Mouse (Mus musculus): ENCODE measurements at regions not wholly inside any gene's neighbourhood (a gene's known extent, or its start where the extent isn't known, plus 50 kb on each side); places are given as distances from the start of the nearest gene placed in this dataset.

DNA sequence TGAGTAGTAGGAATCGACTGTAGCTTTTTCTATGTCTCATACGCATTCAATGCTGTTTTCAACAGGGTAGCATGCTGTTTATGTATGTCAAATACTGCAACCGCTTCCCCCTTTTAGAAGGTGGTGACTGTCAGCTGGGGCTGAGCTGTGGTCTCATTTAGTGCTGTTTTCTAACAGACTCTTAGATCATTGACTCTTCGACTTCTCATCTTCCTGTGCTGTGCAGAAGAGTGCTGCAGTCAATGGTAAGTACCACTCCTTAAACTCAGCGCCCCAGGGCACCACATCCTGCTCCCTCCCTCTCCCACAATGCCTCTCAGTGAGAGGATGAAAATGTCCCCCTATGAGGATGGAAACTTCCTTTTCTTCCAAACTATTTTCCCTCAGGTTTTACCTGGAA lies 149.2 kb upstream of the Hmga2 start:
- no peak for DNase-seq (ENCODE audit: low spot score in 2 of 2)
- intact Hi-C loops (cut with DNase I): no loop called here

DNA sequence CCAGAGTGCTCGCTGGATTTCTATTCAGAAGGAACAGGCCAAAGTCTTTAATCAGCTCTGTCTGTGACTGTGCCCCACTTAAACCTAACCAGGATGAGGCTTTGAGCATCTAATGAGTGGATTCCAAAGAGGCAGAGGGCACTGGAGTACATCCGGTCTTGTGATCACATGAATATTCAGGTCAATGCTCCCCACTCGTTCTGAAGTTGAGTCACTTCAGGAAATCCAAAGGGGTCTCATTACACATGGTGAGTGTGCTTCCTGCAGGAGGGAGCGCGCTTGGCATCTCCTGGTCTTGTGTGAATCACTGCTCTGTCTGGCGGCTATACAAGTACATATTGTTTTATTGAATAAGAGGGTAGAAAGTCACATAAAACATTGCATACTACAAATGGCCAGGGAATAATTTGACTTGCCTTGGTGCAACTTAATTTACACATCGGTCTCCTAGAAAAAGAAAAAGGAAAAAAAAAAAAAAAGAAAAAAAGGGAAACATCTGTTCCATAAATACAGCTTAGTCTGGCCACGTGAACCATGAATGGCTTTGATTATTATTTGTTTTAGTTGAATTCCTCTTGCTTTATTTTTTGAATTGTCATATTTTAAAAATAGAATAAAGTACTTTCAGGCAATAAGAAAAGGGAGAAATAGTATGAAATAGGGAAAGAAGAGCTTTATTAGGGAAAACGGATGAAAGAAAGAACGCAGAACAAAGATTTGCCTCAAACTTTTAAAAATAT lies 148.1 kb upstream of the Hmga2 start:
- DNase-seq (ENCODE audit: low spot score in 2 of 2): no peak
- intact Hi-C loops (cut with DNase I): no loop called here

DNA sequence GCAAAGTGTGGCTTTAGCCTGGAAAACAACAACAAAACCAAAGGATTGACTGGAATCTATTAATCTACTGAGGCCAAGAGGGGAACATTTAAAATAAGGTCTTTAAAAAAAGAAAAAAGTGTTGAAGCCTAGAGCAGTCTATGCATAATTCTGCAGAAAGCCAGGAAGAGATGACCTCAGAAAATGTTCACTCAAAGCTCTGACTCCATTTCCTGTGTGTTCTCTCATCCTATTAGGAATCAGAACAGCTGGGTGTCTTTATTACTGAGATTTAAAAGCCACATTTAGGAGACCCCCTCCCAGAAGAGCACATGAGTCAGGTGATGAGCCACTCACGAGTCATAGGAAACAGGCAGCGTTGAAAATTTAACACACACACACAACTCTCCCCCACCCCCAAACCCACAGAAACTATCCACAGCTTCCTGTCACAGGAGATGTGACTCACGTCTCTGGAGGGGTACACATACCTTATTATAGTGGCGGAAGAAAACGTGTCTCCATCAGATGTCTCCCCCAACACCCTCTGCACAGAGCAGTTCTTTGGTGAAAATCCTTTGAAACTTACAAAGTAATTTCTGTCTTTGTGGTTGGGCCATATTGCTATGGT lies 140.2 kb upstream of the Hmga2 start:
- DNase-seq (ENCODE audit: low spot score in 2 of 2): no peak
- intact Hi-C loops (cut with DNase I): no loop called here

DNA sequence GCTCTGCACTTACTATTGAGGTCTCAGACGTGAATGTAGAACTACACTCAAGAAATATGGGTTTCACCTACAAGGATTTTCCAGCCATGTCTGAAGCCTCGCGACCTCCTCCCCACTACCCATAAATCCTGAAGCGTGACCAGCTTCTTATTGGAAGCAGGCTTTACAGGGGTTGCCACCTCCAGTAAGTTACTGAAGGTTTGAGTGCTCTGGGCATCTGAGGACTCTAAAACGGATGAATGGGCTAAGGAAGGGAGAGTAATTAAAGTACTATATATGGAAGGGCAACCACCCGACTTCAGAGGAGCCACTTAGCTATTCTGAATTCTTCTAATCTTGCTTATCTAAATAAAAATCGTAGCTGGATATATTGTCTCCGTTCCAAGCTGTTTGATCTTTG lies 136.1 kb upstream of the Hmga2 start:
- DNase-seq (ENCODE audit: low spot score in 2 of 2): no peak
- intact Hi-C loops (cut with DNase I): no loop called here

DNA sequence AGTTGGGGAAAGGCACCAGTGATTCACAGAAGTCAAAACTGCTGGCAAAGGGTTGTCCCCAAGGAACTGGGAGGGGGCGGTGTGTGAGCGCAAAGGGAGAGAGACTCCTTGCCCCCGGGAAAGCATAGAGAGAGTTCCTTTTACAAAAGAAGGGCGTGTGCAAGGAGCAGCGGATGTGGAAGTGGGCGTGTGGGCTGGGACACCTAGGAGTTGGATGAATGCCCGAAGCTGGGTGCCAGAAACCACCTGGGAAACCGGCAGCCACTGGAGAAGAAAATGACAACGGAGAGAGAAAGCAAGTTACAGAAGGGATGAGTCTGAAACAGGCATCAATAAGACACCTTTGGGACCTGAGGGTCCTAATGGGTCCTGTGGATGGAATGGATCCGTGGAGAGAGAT lies 133.8 kb upstream of the Hmga2 start:
- DNase-seq (ENCODE audit: low spot score in 2 of 2): peak; percentile 8 to 15
- intact Hi-C loops (cut with DNase I): no loop called here

DNA sequence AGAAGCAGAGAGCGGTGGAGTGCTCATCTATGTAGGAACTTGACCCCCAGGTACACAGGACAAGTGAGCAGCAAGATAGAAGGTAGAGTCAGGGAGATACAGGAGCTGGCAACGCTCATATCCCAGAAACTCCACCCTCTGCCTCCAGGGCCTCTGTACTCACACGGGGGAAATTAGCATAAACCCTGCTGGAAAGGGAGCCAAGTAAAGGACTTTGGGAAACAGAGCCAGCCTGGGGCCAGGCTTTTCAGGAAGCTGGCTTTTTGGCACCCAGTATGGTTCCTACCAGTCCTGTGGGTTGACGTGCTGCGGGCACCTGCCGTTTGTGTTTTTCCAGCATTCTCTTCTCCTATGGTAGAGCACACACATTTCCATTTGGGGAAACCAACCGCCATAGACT lies 128.2 kb upstream of the Hmga2 start:
- intact Hi-C loops (cut with DNase I): no loop called here
- DNase-seq (ENCODE audit: low spot score in 2 of 2): no peak

DNA sequence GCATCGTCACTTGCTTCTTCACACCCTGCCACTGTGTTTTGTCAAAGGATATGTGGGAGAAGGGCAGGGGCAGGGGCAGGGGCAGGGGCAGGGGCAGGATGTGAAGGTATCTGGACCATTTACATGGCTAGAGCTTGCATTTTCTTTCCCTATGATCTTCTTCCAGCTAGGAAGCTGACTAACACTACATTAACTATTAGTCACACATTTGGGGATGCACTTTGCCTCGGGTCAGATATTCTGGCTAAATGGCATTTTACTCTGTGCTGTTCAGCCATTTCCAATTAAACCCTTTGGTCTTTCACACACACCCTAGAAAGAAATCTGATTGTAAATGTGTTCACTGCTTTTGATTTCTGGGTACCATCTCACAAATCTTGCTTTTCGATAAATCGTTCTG lies 126.9 kb upstream of the Hmga2 start:
- intact Hi-C loops (cut with DNase I): no loop called here
- DNase-seq (ENCODE audit: low spot score in 2 of 2): no peak

DNA sequence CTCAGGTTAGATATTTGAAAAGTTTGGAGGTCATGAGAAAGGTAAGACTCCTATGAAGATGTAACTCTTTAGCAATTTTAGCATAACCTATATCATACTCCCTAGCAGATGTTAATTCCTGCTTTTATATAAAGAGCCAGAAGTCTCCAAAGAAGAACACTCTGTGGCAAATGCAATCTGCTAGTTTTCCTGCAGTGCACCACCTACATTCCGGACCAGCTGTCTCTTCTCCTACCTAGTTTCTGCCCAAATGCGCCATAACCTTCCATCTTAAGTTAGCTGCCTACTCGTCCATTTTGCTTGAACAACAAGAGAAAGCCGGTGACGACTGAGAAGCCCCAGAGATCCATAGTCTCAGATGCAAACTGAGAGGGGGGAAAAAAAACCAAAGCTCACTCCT lies 124.5 kb upstream of the Hmga2 start:
- intact Hi-C loops (cut with DNase I): no loop called here
- DNase-seq (ENCODE audit: low spot score in 2 of 2): no peak

DNA sequence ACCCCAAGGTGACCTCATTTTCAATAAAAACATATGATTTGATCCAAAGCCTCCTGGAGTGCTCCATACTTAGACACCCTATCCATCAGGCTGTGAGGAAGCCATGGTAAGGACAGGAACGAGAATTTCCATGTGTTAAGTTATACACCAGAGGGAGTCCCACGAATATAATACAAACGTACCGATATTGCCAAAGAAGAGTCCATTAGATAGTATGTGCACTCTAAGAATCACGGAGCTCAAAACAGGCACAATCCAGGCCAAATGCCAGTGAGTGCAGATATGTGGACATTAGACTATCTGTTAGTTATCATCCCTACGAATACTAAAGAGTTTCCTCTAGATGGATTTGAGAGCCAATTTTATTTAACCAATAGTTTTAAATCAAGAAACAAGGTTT lies 123.3 kb upstream of the Hmga2 start:
- no peak for DNase-seq (ENCODE audit: low spot score in 2 of 2)

DNA sequence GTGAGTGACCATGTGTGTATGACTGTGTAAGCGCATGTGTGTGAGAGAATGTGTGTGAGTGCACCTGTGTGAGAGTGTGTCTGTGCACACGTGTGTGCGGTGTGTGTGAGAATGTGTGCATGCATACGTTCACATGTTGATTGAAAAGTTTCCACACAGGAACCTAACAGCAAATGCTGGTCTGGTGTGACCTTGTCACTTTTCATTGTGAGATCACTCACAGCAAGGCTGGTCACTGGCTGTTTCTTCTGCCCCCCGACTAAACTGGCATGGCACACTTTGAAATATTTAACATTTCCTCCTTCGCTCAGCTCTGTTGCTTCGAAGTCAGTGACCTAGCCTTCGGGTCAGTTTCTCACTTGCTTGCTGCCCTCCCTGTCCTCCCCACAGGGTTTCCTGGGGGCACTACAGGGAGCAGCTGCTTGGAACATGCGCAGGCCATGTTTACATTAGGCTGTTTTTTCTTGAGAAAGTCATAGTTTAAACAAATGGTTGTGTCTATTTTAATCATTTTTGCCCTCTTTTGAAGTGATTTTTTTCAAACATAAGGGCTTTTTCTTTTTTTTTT lies 121.1 kb upstream of the Hmga2 start:
- intact Hi-C loops (cut with DNase I): no loop called here
- no peak for DNase-seq (ENCODE audit: low spot score in 2 of 2)

More for the DNA sequence above, 123.3 kb upstream of the Hmga2 start:
- intact Hi-C loops (cut with DNase I): no loop called here

DNA sequence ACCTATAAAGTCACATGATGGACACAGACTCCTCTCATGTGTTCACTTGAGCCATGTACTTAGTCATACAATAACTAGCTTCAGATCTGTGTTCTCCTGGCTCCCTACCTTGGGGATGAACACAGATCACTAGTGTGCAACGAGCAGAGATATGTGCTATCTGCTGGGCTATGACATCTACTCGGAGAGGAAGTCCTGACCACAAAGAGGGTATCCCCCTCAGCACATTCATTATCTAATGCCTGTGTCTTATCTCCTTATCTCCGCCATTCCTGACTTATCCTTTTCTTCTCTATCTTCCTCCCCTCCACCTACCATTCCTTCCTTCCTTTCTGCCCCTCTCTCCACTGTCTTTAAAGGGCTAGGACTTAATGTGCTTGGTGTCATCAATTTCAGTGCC lies 118.9 kb upstream of the Hmga2 start:
- intact Hi-C loops (cut with DNase I): no loop called here
- DNase-seq (ENCODE audit: low spot score in 2 of 2): no peak

DNA sequence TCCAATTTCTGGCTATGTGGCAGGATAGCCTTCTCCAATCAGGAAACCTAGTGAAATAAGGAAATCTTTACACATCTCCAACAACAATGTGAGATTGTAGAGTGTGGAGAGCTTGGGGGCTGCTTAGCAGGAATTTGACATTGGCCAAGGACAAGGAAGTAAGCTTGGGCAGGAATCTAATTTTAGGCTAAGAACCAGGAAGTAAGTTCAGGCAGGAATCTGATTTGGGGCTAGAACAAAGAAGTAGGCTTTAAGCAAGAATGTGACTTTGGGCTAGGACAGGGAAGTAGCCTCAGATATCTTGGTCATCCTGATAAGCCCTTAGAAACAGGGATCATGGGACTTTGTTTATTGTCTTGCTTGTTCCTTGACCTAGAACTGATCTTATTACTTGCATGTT lies 117.6 kb upstream of the Hmga2 start:
- intact Hi-C loops (cut with DNase I): no loop called here
- DNase-seq (ENCODE audit: low spot score in 2 of 2): no peak

DNA sequence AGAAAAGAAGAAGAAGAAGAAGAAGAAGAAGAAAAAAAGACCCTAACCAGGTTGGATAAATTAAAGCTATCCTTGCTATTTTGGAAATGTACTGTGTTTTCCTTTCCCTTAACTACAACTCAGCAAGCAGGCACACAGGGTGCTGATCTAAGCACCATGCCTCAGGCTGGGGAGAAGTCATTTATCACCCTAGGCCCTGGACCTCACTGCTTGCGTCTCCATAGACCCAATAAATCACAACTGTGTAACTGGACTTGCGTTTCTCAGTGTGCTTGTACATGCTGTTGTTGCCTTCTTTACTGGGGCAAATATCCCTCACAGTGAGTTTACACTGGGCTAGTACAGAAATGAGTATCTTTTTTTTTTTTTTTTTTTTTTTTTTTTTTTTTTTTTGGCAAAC lies 113.4 kb upstream of the Hmga2 start:
- DNase-seq (ENCODE audit: low spot score in 2 of 2): no peak
- intact Hi-C loops (cut with DNase I): loop anchor here (10.0 kb wide), 1 partner anchor 115 kb away; no protein-coding TSS in a partner anchor

DNA sequence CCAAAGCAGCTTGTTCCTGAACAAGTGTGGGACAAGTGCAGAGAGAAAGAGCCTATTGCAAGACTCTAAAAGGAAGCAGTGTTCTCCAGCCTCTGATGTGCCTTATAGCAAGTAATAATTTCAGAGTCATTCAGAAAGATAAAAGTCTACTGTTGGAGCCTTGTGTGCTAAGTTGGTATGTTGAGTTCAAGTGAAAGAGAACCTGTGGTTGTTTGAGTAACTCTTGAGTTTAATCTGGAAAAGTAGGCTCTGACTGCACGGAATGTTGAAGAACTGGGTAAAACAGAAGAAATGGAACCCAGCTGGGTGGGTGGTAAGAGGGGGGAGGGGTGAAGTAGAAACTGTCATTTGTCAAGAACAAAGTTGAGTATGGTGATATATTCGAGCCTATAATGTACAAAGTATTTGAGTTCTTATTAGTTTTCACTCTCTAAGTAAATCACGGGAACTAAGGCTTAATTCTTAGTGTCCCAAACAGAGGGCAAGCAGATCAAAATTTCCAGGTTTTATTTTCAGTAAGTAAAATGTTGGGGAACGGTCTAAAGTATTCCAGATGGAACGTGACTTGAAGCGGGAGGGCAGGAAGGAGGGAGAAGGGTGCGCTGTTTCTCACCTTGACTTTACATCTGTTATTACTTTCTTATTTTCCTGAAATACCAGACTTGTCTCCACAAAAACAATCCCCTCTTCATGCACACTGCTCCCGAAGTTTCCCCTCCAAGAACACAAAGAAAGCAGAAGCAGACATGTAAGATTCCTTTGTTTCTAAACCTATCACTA lies 111.8 kb upstream of the Hmga2 start:
- no peak for DNase-seq (ENCODE audit: low spot score in 2 of 2)
- intact Hi-C loops (cut with DNase I): loop anchor here (10.0 kb wide), 1 partner anchor 117 kb away; no protein-coding TSS in a partner anchor

DNA sequence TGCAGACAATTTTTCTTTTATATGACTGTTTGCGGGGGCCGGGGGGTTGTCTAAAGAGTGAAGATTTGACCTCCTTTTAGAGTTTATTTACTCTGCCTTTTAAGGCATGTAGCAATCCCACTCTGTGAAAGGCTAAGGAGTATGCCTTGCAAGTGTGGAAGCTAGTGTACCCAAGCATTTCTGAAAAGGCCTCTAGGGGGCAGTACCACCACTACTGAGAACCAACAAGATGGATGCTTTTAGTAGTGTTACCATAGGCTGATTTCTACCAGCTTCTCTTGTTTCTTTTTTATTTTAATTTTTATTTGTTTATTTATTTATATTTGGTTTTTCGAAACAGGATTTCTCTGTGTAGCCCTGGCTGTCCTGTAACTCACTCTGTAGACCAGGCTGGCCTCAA lies 110.9 kb upstream of the Hmga2 start:
- intact Hi-C loops (cut with DNase I): loop anchor here (10.0 kb wide), 1 partner anchor 118 kb away; no protein-coding TSS in a partner anchor
- peak; percentile 9 to 37 for DNase-seq (ENCODE audit: low spot score in 2 of 2)

DNA sequence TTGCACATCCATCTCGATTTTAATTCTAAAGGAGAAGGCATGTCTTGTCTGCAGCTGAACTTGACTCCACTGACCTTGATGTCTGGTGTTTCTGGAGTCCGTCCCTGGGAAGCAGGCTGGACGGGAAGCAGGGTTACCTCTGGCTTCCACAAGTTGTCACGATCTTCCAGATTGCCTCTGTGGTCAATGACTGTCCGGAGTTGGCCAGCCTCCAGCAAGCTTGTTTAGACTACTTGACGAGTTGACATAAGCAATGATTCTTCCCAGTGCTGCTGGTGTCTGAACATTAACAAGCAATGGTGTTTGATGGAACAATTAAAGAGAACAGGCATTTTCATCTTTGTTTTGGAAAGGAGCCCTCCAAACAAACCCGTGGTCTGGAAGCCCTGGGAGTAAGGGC lies 106.2 kb upstream of the Hmga2 start:
- no peak for DNase-seq (ENCODE audit: low spot score in 2 of 2)
- intact Hi-C loops (cut with DNase I): loop anchor here (10.0 kb wide), 1 partner anchor 122 kb away; no protein-coding TSS in a partner anchor

DNA sequence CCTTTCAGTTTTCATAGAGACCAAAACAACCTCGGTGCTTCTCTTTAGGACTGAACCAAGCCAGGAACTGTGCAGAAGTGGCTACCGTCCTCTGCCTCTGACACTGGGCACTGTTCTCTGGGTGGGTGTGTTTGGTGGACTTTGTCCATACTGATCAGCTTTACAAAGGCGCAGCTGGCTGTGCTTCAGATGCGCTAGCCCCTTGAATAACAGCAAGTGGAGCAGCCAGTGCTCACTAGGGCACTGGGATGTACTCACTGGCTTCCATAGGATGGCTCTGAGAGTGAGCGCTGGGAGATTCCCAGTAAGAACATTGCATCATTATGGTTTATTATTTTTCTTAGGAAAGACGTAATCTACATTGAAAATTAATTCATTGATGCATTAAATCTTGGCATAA lies 105.3 kb upstream of the Hmga2 start:
- DNase-seq (ENCODE audit: low spot score in 2 of 2): no peak
- intact Hi-C loops (cut with DNase I): loop anchor here (10.0 kb wide), 1 partner anchor 123 kb away; no protein-coding TSS in a partner anchor

DNA sequence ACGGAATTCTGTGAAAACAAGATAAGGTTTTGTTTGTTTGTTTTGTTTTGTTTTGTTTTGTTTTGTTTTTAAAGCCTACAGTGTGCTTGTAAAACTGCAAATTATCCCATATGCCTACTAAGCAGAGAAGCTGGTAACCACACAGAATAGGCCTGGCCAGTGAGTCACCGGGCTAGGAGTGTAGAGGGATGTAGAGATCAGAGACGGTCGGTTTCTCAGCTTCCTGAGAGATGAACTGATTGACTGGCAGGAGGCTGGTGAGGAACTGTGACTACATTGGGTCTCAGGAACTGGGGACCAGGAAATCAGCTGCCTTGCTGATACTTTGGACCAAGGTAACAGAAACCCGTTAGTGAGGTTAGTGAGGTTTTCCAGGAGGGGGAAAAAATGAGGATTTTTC lies 100.6 kb upstream of the Hmga2 start:
- no peak for DNase-seq (ENCODE audit: low spot score in 2 of 2)
- intact Hi-C loops (cut with DNase I): no loop called here

DNA sequence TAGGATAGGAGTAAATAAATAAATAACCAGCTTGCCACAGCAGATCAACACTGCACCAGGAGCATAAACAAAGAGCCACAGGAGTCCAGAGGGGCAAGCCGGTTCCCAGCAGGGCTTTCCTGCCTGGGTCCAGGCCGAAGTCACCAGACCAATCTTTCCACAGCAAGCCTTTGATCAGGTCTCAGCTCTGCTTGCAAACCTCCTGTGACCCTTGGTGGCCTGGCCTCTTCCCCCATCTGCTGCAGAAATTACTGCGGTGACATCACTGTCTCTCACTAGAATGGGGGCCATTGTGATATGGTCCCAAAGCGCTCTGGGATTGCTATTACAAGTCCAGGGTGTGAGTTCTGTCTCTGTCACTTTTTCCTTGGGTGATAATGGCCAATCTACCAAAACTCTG lies 99.9 kb upstream of the Hmga2 start:
- intact Hi-C loops (cut with DNase I): no loop called here
- no peak for DNase-seq (ENCODE audit: low spot score in 2 of 2)

DNA sequence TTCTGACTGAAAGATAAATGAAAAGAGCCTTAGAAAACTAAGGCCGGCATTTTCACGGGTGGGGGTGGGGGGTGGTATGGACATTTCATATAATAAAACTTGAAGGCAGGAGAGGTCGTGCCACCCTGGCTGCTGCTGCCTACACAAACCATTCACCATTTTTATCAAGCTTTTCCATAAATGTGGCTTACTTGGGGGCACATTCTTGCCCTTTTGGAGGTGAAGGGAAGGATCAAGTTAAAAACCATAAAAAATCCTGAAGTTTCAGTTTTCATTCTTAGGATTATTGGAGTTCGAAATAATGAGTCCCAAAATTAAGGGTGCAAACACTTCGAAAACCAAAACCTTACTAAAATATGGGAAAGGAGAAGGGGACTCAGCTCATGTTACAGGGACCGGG lies 95.1 kb upstream of the Hmga2 start:
- intact Hi-C loops (cut with DNase I): no loop called here
- DNase-seq (ENCODE audit: low spot score in 2 of 2): no peak
